Mouse (Mus musculus): Measurements from ENCODE around the gene Cox8c.

GRCm38 (mm10) chr12:102870527-102870926, 28.6 kb upstream of the Cox8c start:
- TF ChIP-seq POLR2A (IDR thresholded peaks at IDR 0.05; ENCODE audit: insufficient read depth, low read length) (no peak), EP300 (IDR thresholded peaks at IDR 0.05; ENCODE audit: insufficient read depth, low read depth, low read length) (no peak)

Data from ES-Bruce4 (cell line).